Mouse (Mus musculus): Measurements from ENCODE around the gene Lpin2. TPM values are rescaled to one million over a fixed set of nuclear protein-coding genes. Genes with fewer than 3 reads are reported as not detected.

Gene Lpin2
- polyA plus RNA-seq, 1 experiment from 2014 or later = 32.1 TPM

DNA sequence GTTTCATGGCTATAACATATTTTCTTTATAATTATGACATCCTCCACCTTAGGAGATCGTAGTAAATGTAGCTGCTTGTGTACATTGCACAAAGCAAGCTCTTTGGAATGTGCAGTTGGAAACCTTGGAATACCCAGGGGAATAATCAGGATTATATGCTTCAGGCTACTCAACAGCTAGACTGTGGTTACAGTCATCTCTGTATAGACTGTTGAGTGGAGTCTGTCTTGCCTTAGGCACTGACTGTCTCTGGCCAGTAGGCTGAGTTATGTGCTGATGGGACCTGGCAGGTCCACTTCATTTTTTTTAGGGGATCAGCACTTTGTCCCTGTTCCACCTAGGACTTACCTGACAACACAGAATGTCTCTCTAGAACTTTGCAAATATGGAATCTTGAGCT is 31.3 kb downstream of the Lpin2 start:
- DNase-seq (ENCODE audit: low spot score) = peak; percentile 40

DNA sequence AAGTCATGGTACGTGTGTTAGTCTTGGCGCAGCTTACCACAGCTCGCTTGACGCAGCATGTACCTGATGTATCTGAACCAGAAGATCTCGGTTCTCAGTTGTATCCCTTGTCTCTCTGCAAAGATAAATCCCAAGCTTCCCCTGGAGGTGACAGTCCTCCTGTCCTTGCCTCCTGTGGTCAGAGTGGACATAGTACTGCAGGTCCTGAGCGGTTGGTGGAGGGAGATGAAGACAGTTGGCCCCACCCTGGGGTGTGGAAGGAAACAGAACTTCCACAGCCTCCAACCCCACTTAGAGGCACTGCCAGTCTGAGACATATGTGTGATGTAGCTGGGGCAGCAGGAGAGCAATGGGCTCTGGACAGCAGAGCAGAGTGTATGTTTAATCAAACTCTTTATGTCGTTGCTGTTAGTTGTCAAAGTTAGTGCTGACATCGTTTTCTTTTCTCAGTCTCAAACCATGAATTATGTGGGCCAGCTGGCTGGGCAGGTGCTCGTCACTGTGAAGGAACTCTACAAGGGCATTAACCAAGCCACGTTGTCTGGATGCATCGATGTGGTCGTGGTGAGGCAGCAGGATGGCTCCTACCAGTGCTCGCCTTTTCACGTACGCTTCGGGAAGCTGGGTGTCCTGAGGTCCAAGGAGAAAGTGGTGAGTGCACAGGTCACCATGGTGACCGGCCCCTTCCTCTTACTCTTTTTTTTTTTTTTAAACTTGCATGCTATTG is 32.3 kb downstream of the Lpin2 start:
- 77% methylated on average over 17 of the region's 17 CpGs for WGBS
- 0 out of 2 replicates have a peak, but pooled peaks cover 4% of the 10 kb centered on the region for H3K9me3 ChIP-seq (ENCODE audit: control insufficient read depth, low read length)
- H3K9ac ChIP-seq (ENCODE audit: low read depth, low read length) = no peak overlapping the region
- no peaks in the 10 kb centered on the region for H3K27me3 ChIP-seq (replicated peaks; ENCODE audit: control insufficient read depth, insufficient read depth, low read length)
- H3K4me3 ChIP-seq (ENCODE audit: low read depth, low read length) = no peak overlapping the region
- DNase-seq (ENCODE audit: low spot score) (no peak), ATAC-seq (ENCODE audit: low read depth) (no peak)
- no peak overlapping the region for H3K27ac ChIP-seq (replicated peaks; ENCODE audit: low read depth, low read length)
- H3K4me1 ChIP-seq (ENCODE audit: control insufficient read depth, insufficient read depth, low read length) = no peaks in the 10 kb centered on the region; the same call in 1 of the 2 replicates
- H3K4me2 ChIP-seq (ENCODE audit: low read depth, low read length) = no peak overlapping the region
- peaks cover 15% of the 10 kb centered on the region for H3K36me3 ChIP-seq (ENCODE audit: control insufficient read depth, insufficient read depth, low read length)

More for the DNA sequence above, 31.3 kb downstream of the Lpin2 start:
- whole genome bisulfite sequencing = 42% methylated on average over 1 of the region's 1 CpGs
- H3K4me3 ChIP-seq (ENCODE audit: low read depth, low read length) = no peak overlapping the region
- peak; percentile 67; the same call in 1 of the 2 replicates for ATAC-seq (ENCODE audit: low read depth)
- peaks cover 15% of the 10 kb centered on the region for H3K36me3 ChIP-seq (ENCODE audit: control insufficient read depth, insufficient read depth, low read length)
- H3K27me3 ChIP-seq (replicated peaks; ENCODE audit: control insufficient read depth, insufficient read depth, low read length) = no peaks in the 10 kb centered on the region
- no peak overlapping the region for H3K27ac ChIP-seq (replicated peaks; ENCODE audit: low read depth, low read length)
- no peaks in the 10 kb centered on the region; the same call in 1 of the 2 replicates for H3K4me1 ChIP-seq (ENCODE audit: control insufficient read depth, insufficient read depth, low read length)
- H3K9me3 ChIP-seq (ENCODE audit: control insufficient read depth, low read length) = 0 out of 2 replicates have a peak, but pooled peaks cover 4% of the 10 kb centered on the region
- H3K9ac ChIP-seq (ENCODE audit: low read depth, low read length) = no peak overlapping the region
- no peak overlapping the region for H3K4me2 ChIP-seq (ENCODE audit: low read depth, low read length)

GRCm38 (mm10) chr17:71215241-71215839 is 33.0 kb downstream of the Lpin2 start:
- ATAC-seq (ENCODE audit: low read depth) (no peak), DNase-seq (ENCODE audit: low spot score) (no peak)
- H3K9ac ChIP-seq (ENCODE audit: low read depth, low read length) = no peak overlapping the region
- WGBS = 63% methylated on average over 2 of the region's 2 CpGs
- H3K9me3 ChIP-seq (ENCODE audit: control insufficient read depth, low read length) = 0 out of 2 replicates have a peak, but pooled peaks cover 4% of the 10 kb centered on the region
- peaks cover 15% of the 10 kb centered on the region for H3K36me3 ChIP-seq (ENCODE audit: control insufficient read depth, insufficient read depth, low read length)
- no peak overlapping the region for H3K4me3 ChIP-seq (ENCODE audit: low read depth, low read length)
- no peaks in the 10 kb centered on the region for H3K27me3 ChIP-seq (replicated peaks; ENCODE audit: control insufficient read depth, insufficient read depth, low read length)
- H3K4me1 ChIP-seq (ENCODE audit: control insufficient read depth, insufficient read depth, low read length) = no peaks in the 10 kb centered on the region; the same call in 1 of the 2 replicates
- no peak overlapping the region for H3K27ac ChIP-seq (replicated peaks; ENCODE audit: low read depth, low read length)
- H3K4me2 ChIP-seq (ENCODE audit: low read depth, low read length) = no peak overlapping the region

GRCm38 (mm10) chr17:71216263-71216662 is 33.9 kb downstream of the Lpin2 start:
- Histone ChIP-seq H3K9me3 (ENCODE audit: control insufficient read depth, low read length) (0 out of 2 replicates have a peak, but pooled peaks cover 4% of the 10 kb centered on the region), H3K27ac (replicated peaks; ENCODE audit: low read depth, low read length) (no peak overlapping the region), H3K4me3 (ENCODE audit: low read depth, low read length) (no peak overlapping the region), H3K4me2 (ENCODE audit: low read depth, low read length) (no peak overlapping the region), H3K36me3 (ENCODE audit: control insufficient read depth, insufficient read depth, low read length) (peaks cover 18% of the 10 kb centered on the region), H3K4me1 (ENCODE audit: control insufficient read depth, insufficient read depth, low read length) (no peaks in the 10 kb centered on the region; the same call in 1 of the 2 replicates), H3K27me3 (replicated peaks; ENCODE audit: control insufficient read depth, insufficient read depth, low read length) (no peaks in the 10 kb centered on the region), H3K9ac (ENCODE audit: low read depth, low read length) (no peak overlapping the region)
- 78% methylated on average over 2 of the region's 2 CpGs for WGBS
- DNase-seq (ENCODE audit: low spot score) = no peak
- no peak for ATAC-seq (ENCODE audit: low read depth)

GRCm38 (mm10) chr17:71217111-71217685 is 34.8 kb downstream of the Lpin2 start:
- ATAC-seq (ENCODE audit: low read depth) (no peak), DNase-seq (ENCODE audit: low spot score) (no peak)
- 83% methylated on average over 5 of the region's 5 CpGs for WGBS

GRCm38 (mm10) chr17:71221383-71221782 is 39.0 kb downstream of the Lpin2 start:
- Histone ChIP-seq H3K4me3 (ENCODE audit: low read depth, low read length) (no peak overlapping the region), H3K27me3 (replicated peaks; ENCODE audit: control insufficient read depth, insufficient read depth, low read length) (no peaks in the 10 kb centered on the region), H3K4me2 (ENCODE audit: low read depth, low read length) (no peak overlapping the region), H3K9ac (ENCODE audit: low read depth, low read length) (no peak overlapping the region), H3K9me3 (ENCODE audit: control insufficient read depth, low read length) (0 out of 2 replicates have a peak, but pooled peaks cover 4% of the 10 kb centered on the region), H3K27ac (replicated peaks; ENCODE audit: low read depth, low read length) (no peak overlapping the region), H3K36me3 (ENCODE audit: control insufficient read depth, insufficient read depth, low read length) (peaks cover 26% of the 10 kb centered on the region), H3K4me1 (ENCODE audit: control insufficient read depth, insufficient read depth, low read length) (no peaks in the 10 kb centered on the region)
- 78% methylated on average over 3 of the region's 3 CpGs for WGBS
- ATAC-seq (ENCODE audit: low read depth) (no peak), DNase-seq (ENCODE audit: low spot score) (no peak)

More at GRCm38 (mm10) chr17:71217111-71217685, 34.8 kb downstream of the Lpin2 start:
- H3K4me3 ChIP-seq (ENCODE audit: low read depth, low read length) = no peak overlapping the region
- no peaks in the 10 kb centered on the region; the same call in 1 of the 2 replicates for H3K4me1 ChIP-seq (ENCODE audit: control insufficient read depth, insufficient read depth, low read length)
- H3K27me3 ChIP-seq (replicated peaks; ENCODE audit: control insufficient read depth, insufficient read depth, low read length) = no peaks in the 10 kb centered on the region
- no peak overlapping the region for H3K4me2 ChIP-seq (ENCODE audit: low read depth, low read length)
- 0 out of 2 replicates have a peak, but pooled peaks cover 4% of the 10 kb centered on the region for H3K9me3 ChIP-seq (ENCODE audit: control insufficient read depth, low read length)
- peaks cover 19% of the 10 kb centered on the region for H3K36me3 ChIP-seq (ENCODE audit: control insufficient read depth, insufficient read depth, low read length)
- no peak overlapping the region for H3K27ac ChIP-seq (replicated peaks; ENCODE audit: low read depth, low read length)
- H3K9ac ChIP-seq (ENCODE audit: low read depth, low read length) = no peak overlapping the region

- ATAC-seq (ENCODE audit: low read depth) = no peak
- DNase-seq (ENCODE audit: low spot score) = no peak
- WGBS = 79% methylated on average over 5 of the region's 5 CpGs
- Histone ChIP-seq H3K4me2 (ENCODE audit: low read depth, low read length) (no peak overlapping the region), H3K9ac (ENCODE audit: low read depth, low read length) (no peak overlapping the region), H3K27ac (replicated peaks; ENCODE audit: low read depth, low read length) (no peak overlapping the region), H3K27me3 (replicated peaks; ENCODE audit: control insufficient read depth, insufficient read depth, low read length) (no peaks in the 10 kb centered on the region), H3K9me3 (ENCODE audit: control insufficient read depth, low read length) (no peaks in the 10 kb centered on the region), H3K4me1 (ENCODE audit: control insufficient read depth, insufficient read depth, low read length) (no peaks in the 10 kb centered on the region), H3K36me3 (ENCODE audit: control insufficient read depth, insufficient read depth, low read length) (peaks cover 16% of the 10 kb centered on the region), H3K4me3 (ENCODE audit: low read depth, low read length) (no peak overlapping the region)
These were observed 41.3 kb downstream of the Lpin2 start for GRCm38 (mm10) chr17:71223676-71224075.

- H3K27me3 ChIP-seq (replicated peaks; ENCODE audit: control insufficient read depth, insufficient read depth, low read length) = no peaks in the 10 kb centered on the region
- peaks cover 16% of the 10 kb centered on the region for H3K36me3 ChIP-seq (ENCODE audit: control insufficient read depth, insufficient read depth, low read length)
- DNase-seq (ENCODE audit: low spot score) = no peak
- no peaks in the 10 kb centered on the region for H3K4me1 ChIP-seq (ENCODE audit: control insufficient read depth, insufficient read depth, low read length)
- 63% methylated on average over 2 of the region's 2 CpGs for WGBS
- no peak overlapping the region for H3K4me3 ChIP-seq (ENCODE audit: low read depth, low read length)
- no peak overlapping the region for H3K9ac ChIP-seq (ENCODE audit: low read depth, low read length)
- H3K27ac ChIP-seq (replicated peaks; ENCODE audit: low read depth, low read length) = no peak overlapping the region
- H3K4me2 ChIP-seq (ENCODE audit: low read depth, low read length) = no peak overlapping the region
- H3K9me3 ChIP-seq (ENCODE audit: control insufficient read depth, low read length) = no peaks in the 10 kb centered on the region
- no peak for ATAC-seq (ENCODE audit: low read depth)
These were observed 42.2 kb downstream of the Lpin2 start for GRCm38 (mm10) chr17:71224521-71224920.
